ENCODE assay signal across 8 mouse cellular contexts in genomic region chr5:117976657-117977500, GRCm38 (mm10). TPM values are rescaled to one million over a fixed set of nuclear protein-coding genes. Genes with fewer than 3 reads are reported as not detected.
DNase-seq lines count a peak whose midpoint lies in the region; ATAC-seq and TF ChIP-seq lines count a peak whose summit lies in the region.

TSS of gene Fbxo21 (plus strand) at chr5:117976730.

- DNase-seq in WW6 (ENCODE audit: low read depth, low spot score), result peak; percentile 89
- DNase-seq in cerebellum, postnatal 4 days (ENCODE audit: low spot score in 2 of 2), result peak; percentile 91 to 96
- DNase-seq in gastrocnemius, adult 2 months, result peak; percentile 97
- peak; percentile 98 for DNase-seq in hindbrain, postnatal 0 days (ENCODE audit: low spot score)
- peak; percentile 96 to 98 for DNase-seq in left cerebral cortex, adult 2 months (ENCODE audit: extremely low spot score in 1 of 2, low spot score in 2 of 2)
- DNase-seq in right cerebral cortex, adult 2 months (ENCODE audit: low spot score in 2 of 2), result peak; percentile 96
- DNase-seq in urinary bladder, postnatal 14 days (ENCODE audit: low spot score), result peak; percentile 98

- WGBS in hindbrain, postnatal 0 days, result under 1% methylated on average over 63 of the region's 88 CpGs

- H3K4me3 ChIP-seq in gastrocnemius, adult 2 months, result peak within 1 kb of the TSS; percentile 85
- peak within 1 kb of the TSS; percentile 94 for H3K4me3 ChIP-seq in hindbrain, postnatal 0 days (ENCODE audit: low read length)
- H3K4me3 ChIP-seq in left cerebral cortex, adult 2 months, result peak within 1 kb of the TSS; percentile 93

- H3K27ac ChIP-seq in gastrocnemius, adult 2 months, result peak within 1 kb of the TSS; percentile 88
- H3K27ac ChIP-seq in hindbrain, postnatal 0 days, result peak within 1 kb of the TSS; percentile 93
- peak within 1 kb of the TSS; percentile 92 for H3K27ac ChIP-seq in left cerebral cortex, adult 2 months

- no peaks in the 10 kb centered on the region for H3K9me3 ChIP-seq in hindbrain, postnatal 0 days (ENCODE audit: low read length)

- H3K27me3 ChIP-seq in hindbrain, postnatal 0 days (ENCODE audit: insufficient read depth, low read length), result no peaks in the 10 kb centered on the region

- H3K9ac ChIP-seq in hindbrain, postnatal 0 days (replicated peaks; ENCODE audit: low read length), result peak within 1 kb of the TSS; percentile 99

- 0 out of 2 replicates have a peak, but pooled peaks cover 5% of the 10 kb centered on the region for H3K4me1 ChIP-seq in hindbrain, postnatal 0 days (ENCODE audit: insufficient read depth, low read length)

- intact Hi-C loops in gastrocnemius, adult 2 months (cut with DNase I), result no loop called here
- intact Hi-C loops in left cerebral cortex, adult 2 months (cut with DNase I), result loop anchor here (2.0 kb wide), 1 partner anchor 26 kb away; no protein-coding TSS in a partner anchor

- ATAC-seq in hindbrain, postnatal 0 days, result peak; percentile 88
- peak; percentile 92 for ATAC-seq in megakaryocyte, adult 5-6 weeks (ENCODE audit: poor library complexity, severe bottlenecking)

- H3K36me3 ChIP-seq in hindbrain, postnatal 0 days (ENCODE audit: insufficient read depth, low read length), result peaks cover 7% of the 10 kb centered on the region; the same call in 1 of the 2 replicates

- peak; percentile 16; the same call in 1 of the 2 replicates for TF ChIP-seq CTCF in gastrocnemius, adult 2 months (IDR thresholded peaks at IDR 0.05)
- TF ChIP-seq CTCF in hindbrain, postnatal 0 days (IDR thresholded peaks at IDR 0.05; ENCODE audit: low read depth), result 0 out of 2 replicates have a peak, but pooled peaks have one; percentile 14
- TF ChIP-seq CTCF in left cerebral cortex, adult 2 months (IDR thresholded peaks at IDR 0.05), result no peak; the same call in 1 of the 2 replicates

- peak within 1 kb of the TSS; percentile 72 for H3K4me2 ChIP-seq in hindbrain, postnatal 0 days (ENCODE audit: low read depth, low read length)

RNA-seq across cellular contexts. Expression of gene Fbxo21, which starts in this region (rescaled TPM):
- total RNA-seq in gastrocnemius, adult 2 months (2021), result 10 to 100 TPM; 11.8 to 13.3 TPM
- 194 and 198 TPM in 2 replicates for total RNA-seq in hindbrain, postnatal 0 days (2014; rRNA removed)
- polyA plus RNA-seq in hindbrain, postnatal 0 days (2015; fragmentation: Nextera tagmentation; extraction: Ambion mirVana), result 126 and 134 TPM in 2 replicates
- total RNA-seq in left cerebral cortex, adult 2 months (2021), result 100 to 1,000 TPM; 110 to 111 TPM
- total RNA-seq in megakaryocyte, adult 5-6 weeks (2015), result 2.0 and 3.1 TPM in 2 replicates
- 4.2 and 4.8 TPM in 2 replicates for total RNA-seq in megakaryocyte, adult 5-6 weeks (2017)

Comparison
In these comparisons a context has a peak if more than half of its experiments do, and no peak if none do; other contexts are left out.
1. Peak in every context shown above with its lines: DNase-seq, ATAC-seq, H3K4me3 ChIP-seq and H3K27ac ChIP-seq.
2. RNA of gene Fbxo21 (total RNA-seq): 194 to 198 TPM in hindbrain, postnatal 0 days and 110 to 111 TPM in left cerebral cortex, adult 2 months; 11.8 to 13.3 TPM in gastrocnemius, adult 2 months and 2.0 to 4.8 TPM in megakaryocyte, adult 5-6 weeks; every median in the first group is over 4 times any median in the second.